Mouse (Mus musculus) heart, postnatal 10 days (tissue): ENCODE measurements around the gene Gm28897. TPM values are rescaled to one million over a fixed set of nuclear protein-coding genes. Genes with fewer than 3 reads are reported as not detected.
"Not testable (repeated sequence)": the region's sequence is repeated elsewhere in the genome, so short reads cannot be mapped to it uniquely, and the experiment has no call there.

Experiments used
- DNase-seq, 2 experiments: peaks; one replicate each; pipeline ENCODE4 v3.0.0; 2021
- intact Hi-C: fragments of 180-260 bp; cut with DNase I; formaldehyde crosslinking; loops from one replicate; pipeline ENCODE4 v1.15.1; 2025
- total RNA-seq, 2 experiments: library from RNA; stranded (reverse); gene quantifications; 2 replicates each; pipeline ENCODE4 v1.2.3; 2021

The Gm28897 gene
- not detected for total RNA-seq

DNA sequence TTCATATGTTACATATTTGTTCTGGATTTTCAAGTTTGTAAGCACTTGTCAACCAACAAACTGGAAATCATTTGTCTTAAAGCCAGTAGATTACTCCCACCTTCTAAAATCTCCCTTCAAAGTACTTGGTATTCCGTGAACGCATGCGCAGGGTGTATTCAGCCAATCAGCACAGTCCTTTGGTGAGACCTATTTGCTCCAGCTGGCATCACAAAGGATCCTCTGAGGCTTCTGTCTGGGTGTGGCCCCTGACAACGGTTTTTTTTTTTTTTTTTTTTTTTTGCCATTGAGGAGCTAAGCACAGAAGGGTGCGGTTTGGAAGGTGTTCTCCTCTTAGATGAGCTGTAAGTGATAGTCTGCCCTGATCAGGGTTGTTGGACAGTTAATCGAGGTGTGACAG, at the start of gene Gm28897:
Gm28897 (plus strand) TSS at position 301 of the 400 bp plus-strand sequence.
- intact Hi-C loops, DNase-seq: not testable (repeated sequence)
